Mouse (Mus musculus) kidney, adult 2 months (tissue): ENCODE measurements at regions not wholly inside any gene's neighbourhood (a gene's known extent, or its start where the extent isn't known, plus 50 kb on each side); places are given as distances from the start of the nearest gene placed in this dataset.

ENCODE experiments used
- CTCF ChIP-seq: fragments of 200-500 bp; conservative IDR thresholded peaks from 2 replicates; pipeline ENCODE4 v1.5.1; 2011; ENCODE audit warnings: low read depth, mild to moderate bottlenecking, control low read depth, low read length, moderate library complexity, mixed read lengths; ENCODE audit not compliant: insufficient read depth, insufficient read length
- POLR2A ChIP-seq: fragments of 200-500 bp; IDR thresholded peaks from one replicate; pipeline ENCODE4 v1.6.1; 2011; ENCODE audit warnings: low read depth, low read length, control low read depth

- TF ChIP-seq POLR2A (no peak), CTCF (no peak)
These were observed 219.2 kb downstream of the Hhipl2 start for GRCm38 (mm10) chr1:183637214-183637613.
